Mouse (Mus musculus): ENCODE measurements around the gene Ube2o. TPM values are rescaled to one million over a fixed set of nuclear protein-coding genes. Genes with fewer than 3 reads are reported as not detected.

The Ube2o gene
- polyA plus RNA-seq, 1 experiment from 2014 or later, result 3.7 TPM

- H3K36me3 ChIP-seq (ENCODE audit: control insufficient read depth, insufficient read depth, low read length), result no peaks in the 10 kb centered on the region
- H3K27me3 ChIP-seq (replicated peaks; ENCODE audit: control insufficient read depth, insufficient read depth, low read length), result no peaks in the 10 kb centered on the region
- H3K9ac ChIP-seq (ENCODE audit: low read depth, low read length), result no peak overlapping the region
- H3K4me3 ChIP-seq (ENCODE audit: low read length), result no peak overlapping the region
- H3K27ac ChIP-seq (ENCODE audit: low read length), result no peak overlapping the region
- WGBS, result 92% methylated on average over 7 of the region's 7 CpGs
- ATAC-seq, result no peak
- no peaks in the 10 kb centered on the region for H3K9me3 ChIP-seq (ENCODE audit: control insufficient read depth, low read length)
- H3K4me2 ChIP-seq (ENCODE audit: low read depth, low read length), result no peak overlapping the region
- no peaks in the 10 kb centered on the region for H3K4me1 ChIP-seq (ENCODE audit: control insufficient read depth, insufficient read depth, low read length)
These were observed 69.1 kb downstream of the Ube2o start for GRCm38 (mm10) chr11:116512154-116512553.

GRCm38 (mm10) chr11:116511301-116511868, 69.9 kb downstream of the Ube2o start:
- Histone ChIP-seq H3K4me1 (ENCODE audit: control insufficient read depth, insufficient read depth, low read length) (no peaks in the 10 kb centered on the region), H3K4me3 (ENCODE audit: low read length) (no peak overlapping the region), H3K4me2 (ENCODE audit: low read depth, low read length) (no peak overlapping the region), H3K9me3 (ENCODE audit: control insufficient read depth, low read length) (no peaks in the 10 kb centered on the region), H3K36me3 (ENCODE audit: control insufficient read depth, insufficient read depth, low read length) (no peaks in the 10 kb centered on the region), H3K27ac (ENCODE audit: low read length) (no peak overlapping the region), H3K9ac (ENCODE audit: low read depth, low read length) (no peak overlapping the region), H3K27me3 (replicated peaks; ENCODE audit: control insufficient read depth, insufficient read depth, low read length) (no peaks in the 10 kb centered on the region)
- ATAC-seq, result no peak
- 58% methylated on average over 7 of the region's 7 CpGs for WGBS

GRCm38 (mm10) chr11:116508689-116509088, 72.6 kb downstream of the Ube2o start:
- 49% methylated on average over 2 of the region's 2 CpGs for WGBS
- H3K9ac ChIP-seq (ENCODE audit: low read depth, low read length), result no peak overlapping the region
- H3K27me3 ChIP-seq (replicated peaks; ENCODE audit: control insufficient read depth, insufficient read depth, low read length), result no peaks in the 10 kb centered on the region
- H3K36me3 ChIP-seq (ENCODE audit: control insufficient read depth, insufficient read depth, low read length), result no peaks in the 10 kb centered on the region
- no peak for ATAC-seq
- no peak overlapping the region for H3K4me3 ChIP-seq (ENCODE audit: low read length)
- no peak overlapping the region for H3K4me2 ChIP-seq (ENCODE audit: low read depth, low read length)
- no peaks in the 10 kb centered on the region for H3K9me3 ChIP-seq (ENCODE audit: control insufficient read depth, low read length)
- no peaks in the 10 kb centered on the region for H3K4me1 ChIP-seq (ENCODE audit: control insufficient read depth, insufficient read depth, low read length)
- H3K27ac ChIP-seq (ENCODE audit: low read length), result no peak overlapping the region

GRCm38 (mm10) chr11:116506151-116506875, 74.9 kb downstream of the Ube2o start:
- Histone ChIP-seq H3K4me2 (ENCODE audit: low read depth, low read length) (no peak overlapping the region), H3K9ac (ENCODE audit: low read depth, low read length) (no peak overlapping the region), H3K4me3 (ENCODE audit: low read length) (no peak overlapping the region), H3K27me3 (replicated peaks; ENCODE audit: control insufficient read depth, insufficient read depth, low read length) (no peaks in the 10 kb centered on the region), H3K4me1 (ENCODE audit: control insufficient read depth, insufficient read depth, low read length) (no peaks in the 10 kb centered on the region), H3K9me3 (ENCODE audit: control insufficient read depth, low read length) (no peaks in the 10 kb centered on the region), H3K27ac (ENCODE audit: low read length) (no peak overlapping the region), H3K36me3 (ENCODE audit: control insufficient read depth, insufficient read depth, low read length) (no peaks in the 10 kb centered on the region)
- ATAC-seq, result no peak
- 78% methylated on average over 17 of the region's 17 CpGs for WGBS

- H3K9ac ChIP-seq (ENCODE audit: low read depth, low read length), result no peak overlapping the region
- H3K27me3 ChIP-seq (replicated peaks; ENCODE audit: control insufficient read depth, insufficient read depth, low read length), result no peaks in the 10 kb centered on the region
- ATAC-seq, result no peak
- no peak overlapping the region for H3K4me3 ChIP-seq (ENCODE audit: low read length)
- no peak overlapping the region for H3K4me2 ChIP-seq (ENCODE audit: low read depth, low read length)
- no peaks in the 10 kb centered on the region for H3K4me1 ChIP-seq (ENCODE audit: control insufficient read depth, insufficient read depth, low read length)
- 76% methylated on average over 5 of the region's 5 CpGs for WGBS
- no peaks in the 10 kb centered on the region for H3K9me3 ChIP-seq (ENCODE audit: control insufficient read depth, low read length)
- H3K27ac ChIP-seq (ENCODE audit: low read length), result no peak overlapping the region
- no peaks in the 10 kb centered on the region for H3K36me3 ChIP-seq (ENCODE audit: control insufficient read depth, insufficient read depth, low read length)
These were observed 75.7 kb downstream of the Ube2o start for GRCm38 (mm10) chr11:116505573-116505972.

GRCm38 (mm10) chr11:116504516-116504915, 76.7 kb downstream of the Ube2o start:
- Histone ChIP-seq H3K9ac (ENCODE audit: low read depth, low read length) (no peak overlapping the region), H3K27ac (ENCODE audit: low read length) (no peak overlapping the region), H3K4me2 (ENCODE audit: low read depth, low read length) (no peak overlapping the region), H3K36me3 (ENCODE audit: control insufficient read depth, insufficient read depth, low read length) (no peaks in the 10 kb centered on the region), H3K4me3 (ENCODE audit: low read length) (no peak overlapping the region), H3K4me1 (ENCODE audit: control insufficient read depth, insufficient read depth, low read length) (no peaks in the 10 kb centered on the region), H3K27me3 (replicated peaks; ENCODE audit: control insufficient read depth, insufficient read depth, low read length) (no peaks in the 10 kb centered on the region), H3K9me3 (ENCODE audit: control insufficient read depth, low read length) (no peaks in the 10 kb centered on the region)
- 87% methylated on average over 17 of the region's 17 CpGs for WGBS
- no peak for ATAC-seq

GRCm38 (mm10) chr11:116501005-116501746, 80.1 kb downstream of the Ube2o start:
- no peak overlapping the region for H3K4me3 ChIP-seq (ENCODE audit: low read length)
- no peaks in the 10 kb centered on the region for H3K4me1 ChIP-seq (ENCODE audit: control insufficient read depth, insufficient read depth, low read length)
- no peaks in the 10 kb centered on the region for H3K27me3 ChIP-seq (replicated peaks; ENCODE audit: control insufficient read depth, insufficient read depth, low read length)
- ATAC-seq, result no peak
- no peak overlapping the region for H3K27ac ChIP-seq (ENCODE audit: low read length)
- no peaks in the 10 kb centered on the region for H3K36me3 ChIP-seq (ENCODE audit: control insufficient read depth, insufficient read depth, low read length)
- no peak overlapping the region for H3K4me2 ChIP-seq (ENCODE audit: low read depth, low read length)
- H3K9ac ChIP-seq (ENCODE audit: low read depth, low read length), result no peak overlapping the region
- 26% methylated on average over 7 of the region's 7 CpGs for WGBS
- H3K9me3 ChIP-seq (ENCODE audit: control insufficient read depth, low read length), result 0 out of 2 replicates have a peak, but pooled peaks cover 2% of the 10 kb centered on the region

- ATAC-seq, result no peak
- no peak overlapping the region for H3K4me3 ChIP-seq (ENCODE audit: low read length)
- no peaks in the 10 kb centered on the region for H3K36me3 ChIP-seq (ENCODE audit: control insufficient read depth, insufficient read depth, low read length)
- no peak overlapping the region; the same call in 1 of the 2 replicates for H3K9ac ChIP-seq (ENCODE audit: low read depth, low read length)
- 0 out of 2 replicates have a peak, but pooled peaks cover 2% of the 10 kb centered on the region for H3K9me3 ChIP-seq (ENCODE audit: control insufficient read depth, low read length)
- H3K4me2 ChIP-seq (ENCODE audit: low read depth, low read length), result peak overlapping the region; percentile 54; the same call in 1 of the 2 replicates
- no peak overlapping the region for H3K27ac ChIP-seq (ENCODE audit: low read length)
- WGBS, result 46% methylated on average over 6 of the region's 6 CpGs
- peaks cover 6% of the 10 kb centered on the region; the same call in 1 of the 2 replicates for H3K4me1 ChIP-seq (ENCODE audit: control insufficient read depth, insufficient read depth, low read length)
- no peaks in the 10 kb centered on the region for H3K27me3 ChIP-seq (replicated peaks; ENCODE audit: control insufficient read depth, insufficient read depth, low read length)
These were observed 82.2 kb downstream of the Ube2o start for GRCm38 (mm10) chr11:116499018-116499417.

- peaks cover 6% of the 10 kb centered on the region; the same call in 1 of the 2 replicates for H3K4me1 ChIP-seq (ENCODE audit: control insufficient read depth, insufficient read depth, low read length)
- H3K4me2 ChIP-seq (ENCODE audit: low read depth, low read length), result peak overlapping the region; percentile 54
- ATAC-seq, result no peak
- no peaks in the 10 kb centered on the region for H3K36me3 ChIP-seq (ENCODE audit: control insufficient read depth, insufficient read depth, low read length)
- WGBS, result 28% methylated on average over 33 of the region's 34 CpGs
- H3K27ac ChIP-seq (ENCODE audit: low read length), result no peak overlapping the region
- no peaks in the 10 kb centered on the region for H3K27me3 ChIP-seq (replicated peaks; ENCODE audit: control insufficient read depth, insufficient read depth, low read length)
- H3K9ac ChIP-seq (ENCODE audit: low read depth, low read length), result peak overlapping the region; percentile 55
- H3K9me3 ChIP-seq (ENCODE audit: control insufficient read depth, low read length), result 0 out of 2 replicates have a peak, but pooled peaks cover 2% of the 10 kb centered on the region
- peak overlapping the region; percentile 36 for H3K4me3 ChIP-seq (ENCODE audit: low read length)
These were observed 82.7 kb downstream of the Ube2o start for GRCm38 (mm10) chr11:116498596-116498995.

Data from intestine, embryonic 16.5 days (tissue).